Mouse (Mus musculus): ENCODE results near the gene Nup107.

GRCm38 (mm10) chr10:117799806-117800205 lies 7.3 kb upstream of the Nup107 start:
- no peak for TF ChIP-seq ZC3H11A (IDR thresholded peaks at IDR 0.05; ENCODE audit: low read depth, low read length)
- TF ChIP-seq ELF1 (IDR thresholded peaks at IDR 0.05; ENCODE audit: low read depth, low read length): no peak
- no peak for TF ChIP-seq CHD1 (IDR thresholded peaks at IDR 0.05; ENCODE audit: low read depth, low read length)
- TF ChIP-seq ZNF384 (IDR thresholded peaks at IDR 0.05; ENCODE audit: low read depth, low read length): no peak
- no peak for TF ChIP-seq CTCF (IDR thresholded peaks at IDR 0.05 in 2 of 3, conservative IDR thresholded peaks at IDR 0.05 in 1 of 3; ENCODE audit: control insufficient read depth in 1 of 3, insufficient read depth in 1 of 3, low read depth in 2 of 3, low read length in 3 of 3, poor library complexity in 1 of 3, severe bottlenecking in 1 of 3)
- TF ChIP-seq KAT2A (conservative IDR thresholded peaks at IDR 0.05; ENCODE audit: low read depth, low read length): no peak
- no peak for TF ChIP-seq MYB (IDR thresholded peaks at IDR 0.05; ENCODE audit: low read depth, low read length)
- no peak for TF ChIP-seq HCFC1 (IDR thresholded peaks at IDR 0.05; ENCODE audit: low read depth, low read length)
- TF ChIP-seq POLR2A (IDR thresholded peaks at IDR 0.05; ENCODE audit: control insufficient read depth in 1 of 2, insufficient read depth in 1 of 2, low read depth in 1 of 2, low read length in 2 of 2, poor library complexity in 1 of 2): no peak
